Mouse (Mus musculus) midbrain, embryonic 16.5 days (tissue): ENCODE results near the gene Cuedc2. TPM values are rescaled to one million over a fixed set of nuclear protein-coding genes. Genes with fewer than 3 reads are reported as not detected.

ENCODE experiments used
- ATAC-seq: fragments of 200-750 bp; cut with Nextera tagmentation; 2 replicates; pipeline ENCODE4 v1.8.0; 2017; ENCODE audit warnings: moderate TSS enrichment
- H3K27ac ChIP-seq: fragments of 300-500 bp; sonication (generic); 2 replicates; pipeline ENCODE4 v1.5.1; 2014; ENCODE audit warnings: mild to moderate bottlenecking, low read length, mixed read lengths
- H3K27me3 ChIP-seq: fragments of 300-500 bp; sonication (generic); 2 replicates; pipeline ENCODE4 v1.6.1; 2014; ENCODE audit warnings: low read depth, low read length, mixed read lengths; ENCODE audit not compliant: control insufficient read depth, insufficient read depth
- H3K36me3 ChIP-seq: fragments of 300-500 bp; sonication (generic); 2 replicates; pipeline ENCODE4 v1.6.1; 2014; ENCODE audit warnings: mild to moderate bottlenecking, low read length, moderate library complexity, mixed read lengths; ENCODE audit not compliant: control insufficient read depth, insufficient read depth
- H3K4me1 ChIP-seq: fragments of 300-500 bp; sonication (generic); 2 replicates; pipeline ENCODE4 v1.6.1; 2014; ENCODE audit warnings: mild to moderate bottlenecking, low read length, mixed read lengths; ENCODE audit not compliant: control insufficient read depth, insufficient read depth
- H3K4me2 ChIP-seq: fragments of 300-500 bp; sonication (generic); 2 replicates; pipeline ENCODE4 v1.6.1; 2014; ENCODE audit warnings: mild to moderate bottlenecking, low read length, mixed read lengths
- H3K4me3 ChIP-seq: fragments of 300-500 bp; sonication (generic); 2 replicates; pipeline ENCODE4 v1.5.1; 2014; ENCODE audit warnings: low read depth, mild to moderate bottlenecking, low read length, moderate library complexity, mixed read lengths
- H3K9ac ChIP-seq: fragments of 300-500 bp; sonication (generic); 2 replicates; pipeline ENCODE4 v1.6.1; 2014; ENCODE audit warnings: low read depth, low read length, mixed read lengths
- H3K9me3 ChIP-seq: fragments of 300-500 bp; sonication (generic); replicated peaks from 2 replicates; pipeline ENCODE4 v1.6.1; 2014; ENCODE audit warnings: mild to moderate bottlenecking, low read length, mixed read lengths; ENCODE audit not compliant: control insufficient read depth, poor library complexity, severe bottlenecking
- WGBS: fragments of 180-500 bp; shearing (Covaris S2); extraction: QIAGEN DNeasy Blood & Tissue Kit; methylation state at CpG from one replicate; pipeline ENCODE4 v1.1.7; 2014; 5-methylcytosine and 5-hydroxymethylcytosine counted together
- polyA plus RNA-seq: library from polyadenylated mRNA; unstranded; fragments of >200 nt; fragmentation: Nextera tagmentation; extraction: Ambion mirVana; gene quantifications from 2 replicates; pipeline ENCODE4 v1.2.1, GENCODE M21; 2015

Cuedc2 gene
- polyA plus RNA-seq, 1 experiment from 2014 or later: 332 TPM

DNA sequence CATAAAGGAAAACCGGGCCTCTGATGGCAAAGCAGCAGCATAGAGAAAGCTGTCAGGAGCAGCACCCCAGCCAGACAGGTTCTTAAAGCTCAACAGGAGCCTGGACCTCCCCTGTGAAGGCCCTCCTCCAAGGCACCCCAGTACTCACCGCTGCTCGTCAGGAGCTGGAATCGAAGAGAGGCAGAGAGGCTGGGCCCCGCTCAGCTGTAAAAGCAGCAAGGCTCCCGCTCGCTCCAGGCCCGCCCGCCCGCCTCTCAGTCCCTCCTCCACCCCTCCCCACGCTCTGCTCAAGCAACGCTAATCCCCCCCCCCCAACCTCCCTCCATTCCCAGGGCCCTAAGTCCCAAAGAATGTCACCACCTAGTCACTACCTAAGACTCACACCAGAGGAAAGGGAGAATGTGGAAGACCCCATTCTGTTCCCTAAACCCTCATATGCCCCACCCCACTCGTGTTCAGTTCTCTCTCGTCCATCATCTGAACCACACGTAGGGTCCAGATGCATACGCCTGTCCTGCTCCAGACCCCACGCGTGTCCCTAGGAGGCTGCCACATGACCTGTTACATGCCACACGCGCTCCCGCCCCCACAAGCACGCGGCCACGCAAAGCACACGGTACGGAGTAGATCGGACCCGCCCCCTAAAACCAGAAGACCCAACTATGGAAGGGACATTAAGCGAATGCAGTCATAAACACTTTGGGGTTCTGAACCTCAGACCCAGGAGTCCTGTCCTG lies 12.3 kb downstream of the Cuedc2 start:
- peak overlapping the region; percentile 75 for H3K4me3 ChIP-seq
- no peaks in the 10 kb centered on the region for H3K9me3 ChIP-seq
- peak; percentile 10; the same call in 1 of the 2 replicates for ATAC-seq
- peak overlapping the region; percentile 98 for H3K27ac ChIP-seq
- H3K4me2 ChIP-seq: peak overlapping the region; percentile 98
- peaks cover 63% of the 10 kb centered on the region for H3K4me1 ChIP-seq
- WGBS: 2% methylated on average over 29 of the region's 29 CpGs
- no peaks in the 10 kb centered on the region for H3K27me3 ChIP-seq
- peaks cover 3% of the 10 kb centered on the region for H3K36me3 ChIP-seq
- H3K9ac ChIP-seq: peak overlapping the region; percentile 85

GRCm38 (mm10) chr19:46324918-46325317 lies 13.6 kb downstream of the Cuedc2 start:
- Histone ChIP-seq H3K4me3 (peak overlapping the region; percentile 75), H3K27ac (no peak overlapping the region), H3K4me2 (peak overlapping the region; percentile 98), H3K36me3 (no peaks in the 10 kb centered on the region), H3K27me3 (no peaks in the 10 kb centered on the region), H3K9me3 (no peaks in the 10 kb centered on the region), H3K4me1 (peaks cover 69% of the 10 kb centered on the region), H3K9ac (peak overlapping the region; percentile 85)
- 77% methylated on average over 3 of the region's 5 CpGs for WGBS
- ATAC-seq: no peak

DNA sequence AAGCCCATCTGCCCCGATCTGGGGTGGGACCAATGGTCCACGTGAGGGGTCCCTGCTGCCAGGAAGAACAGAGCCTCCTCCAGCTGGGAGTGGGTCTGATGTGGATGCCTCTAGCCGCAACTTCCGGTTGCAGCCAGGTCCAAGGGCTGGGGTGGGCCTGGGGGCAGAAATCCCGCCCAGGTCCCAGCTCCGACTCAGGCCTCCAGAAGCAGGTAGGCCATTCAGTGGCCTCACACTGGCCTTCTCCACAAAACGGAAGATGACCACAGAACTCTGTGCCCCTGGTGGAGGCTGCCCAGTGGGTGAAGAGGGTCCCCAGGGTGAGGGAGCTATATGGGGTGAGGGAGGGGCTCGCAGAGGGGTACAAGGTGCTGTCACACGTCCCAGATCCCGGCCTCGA lies 14.1 kb downstream of the Cuedc2 start:
- 79% methylated on average over 11 of the region's 11 CpGs for WGBS
- Histone ChIP-seq H3K27me3 (no peaks in the 10 kb centered on the region), H3K36me3 (no peaks in the 10 kb centered on the region), H3K9me3 (no peaks in the 10 kb centered on the region), H3K27ac (no peak overlapping the region), H3K4me2 (peak overlapping the region; percentile 98), H3K4me3 (no peak overlapping the region), H3K9ac (peak overlapping the region; percentile 85; the same call in 1 of the 2 replicates), H3K4me1 (peaks cover 69% of the 10 kb centered on the region)
- ATAC-seq: no peak

- H3K27me3 ChIP-seq: no peaks in the 10 kb centered on the region; the same call in 1 of the 2 replicates
- no peak for ATAC-seq
- no peak overlapping the region for H3K4me3 ChIP-seq
- H3K4me2 ChIP-seq: peak overlapping the region; percentile 17; the same call in 1 of the 2 replicates
- 75% methylated on average over 5 of the region's 5 CpGs for WGBS
- peaks cover 72% of the 10 kb centered on the region for H3K4me1 ChIP-seq
- H3K36me3 ChIP-seq: no peaks in the 10 kb centered on the region
- no peak overlapping the region for H3K27ac ChIP-seq
- H3K9me3 ChIP-seq: no peaks in the 10 kb centered on the region
- H3K9ac ChIP-seq: no peak overlapping the region
These were observed 14.8 kb downstream of the Cuedc2 start for GRCm38 (mm10) chr19:46323716-46324115.

GRCm38 (mm10) chr19:46322996-46323572 lies 15.4 kb downstream of the Cuedc2 start:
- H3K4me1 ChIP-seq: peaks cover 78% of the 10 kb centered on the region
- ATAC-seq: no peak

GRCm38 (mm10) chr19:46322144-46322995 lies 16.1 kb downstream of the Cuedc2 start:
- Histone ChIP-seq H3K27ac (peak overlapping the region; percentile 74), H3K9me3 (no peaks in the 10 kb centered on the region), H3K27me3 (no peaks in the 10 kb centered on the region; the same call in none of the 2 replicates), H3K4me1 (peaks cover 76% of the 10 kb centered on the region), H3K36me3 (no peaks in the 10 kb centered on the region), H3K9ac (peak overlapping the region; percentile 43), H3K4me3 (no peak overlapping the region), H3K4me2 (peak overlapping the region; percentile 46)
- WGBS: 56% methylated on average over 11 of the region's 11 CpGs
- no peak for ATAC-seq

More at GRCm38 (mm10) chr19:46322996-46323572, 15.4 kb downstream of the Cuedc2 start:
- H3K4me2 ChIP-seq: peak overlapping the region; percentile 46
- H3K9ac ChIP-seq: peak overlapping the region; percentile 43
- H3K27me3 ChIP-seq: no peaks in the 10 kb centered on the region; the same call in 1 of the 2 replicates
- WGBS: 77% methylated on average over 13 of the region's 13 CpGs
- no peaks in the 10 kb centered on the region for H3K9me3 ChIP-seq
- peak overlapping the region; percentile 74; the same call in 1 of the 2 replicates for H3K27ac ChIP-seq
- H3K36me3 ChIP-seq: no peaks in the 10 kb centered on the region
- no peak overlapping the region for H3K4me3 ChIP-seq

- Histone ChIP-seq H3K4me1 (peaks cover 83% of the 10 kb centered on the region), H3K9me3 (no peaks in the 10 kb centered on the region), H3K4me3 (no peak overlapping the region), H3K9ac (no peak overlapping the region), H3K27ac (peak overlapping the region; percentile 74), H3K4me2 (peak overlapping the region; percentile 46), H3K27me3 (peaks cover 4% of the 10 kb centered on the region), H3K36me3 (no peaks in the 10 kb centered on the region)
- WGBS: 21% methylated on average over 6 of the region's 6 CpGs
- ATAC-seq: peak; percentile 54
These were observed 17.2 kb downstream of the Cuedc2 start for GRCm38 (mm10) chr19:46321101-46321943.

DNA sequence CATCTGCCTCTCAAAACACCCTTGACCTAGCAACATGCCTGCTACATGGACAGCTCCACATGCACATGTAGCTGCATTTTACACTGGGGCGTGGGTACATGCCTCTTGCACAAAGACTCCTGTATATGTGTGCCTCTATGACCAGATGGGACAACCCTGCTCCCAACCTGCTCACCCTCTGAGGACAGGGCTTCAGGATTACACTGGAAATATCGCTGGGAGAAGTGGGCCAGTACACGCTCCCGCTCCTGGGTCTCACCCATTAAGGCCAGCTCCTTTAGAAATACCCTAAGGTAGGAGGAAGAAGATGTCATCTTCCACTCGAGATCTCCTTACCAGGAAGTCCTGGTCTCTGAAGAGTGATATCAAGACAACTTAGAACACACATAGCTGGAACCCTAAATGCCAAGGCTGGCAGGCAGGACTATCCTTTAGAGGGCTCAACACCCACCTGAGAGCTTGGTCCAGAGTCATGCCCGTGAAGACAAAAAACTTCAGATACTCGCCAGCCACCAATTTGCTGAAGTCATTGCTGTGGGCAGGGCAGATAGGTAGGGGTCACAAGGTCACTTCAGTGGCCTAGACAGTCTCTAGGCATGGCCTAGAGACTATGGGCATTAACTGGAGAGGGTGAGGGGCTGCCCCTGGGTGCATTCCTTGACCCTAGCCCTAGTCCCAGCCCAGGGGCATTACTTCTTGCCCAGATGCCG lies 18.3 kb downstream of the Cuedc2 start:
- H3K4me3 ChIP-seq: no peak overlapping the region
- H3K27ac ChIP-seq: 0 out of 2 replicates have a peak overlapping the region, but pooled peaks have one; percentile 35
- no peak overlapping the region for H3K4me2 ChIP-seq
- no peak overlapping the region for H3K9ac ChIP-seq
- 89% methylated on average over 8 of the region's 8 CpGs for WGBS
- H3K4me1 ChIP-seq: peaks cover 88% of the 10 kb centered on the region
- H3K27me3 ChIP-seq: peaks cover 8% of the 10 kb centered on the region
- H3K9me3 ChIP-seq: no peaks in the 10 kb centered on the region
- no peak for ATAC-seq
- H3K36me3 ChIP-seq: no peaks in the 10 kb centered on the region
